Mouse (Mus musculus): ENCODE measurements around the gene Cish. TPM values are rescaled to one million over a fixed set of nuclear protein-coding genes. Genes with fewer than 3 reads are reported as not detected.

The Cish gene
- polyA plus RNA-seq (2012; fragmentation: generic; extraction: Trizol) = 0.64 TPM

GRCm38 (mm10) chr9:107296016-107296040 is at the start of gene Cish:
Gene Cish (plus strand): TSS chr9:107296026.
- Histone ChIP-seq H3K36me3 (ENCODE audit: control insufficient read depth, insufficient read depth) (no peaks in the 10 kb centered on the region), H3K79me2 (ENCODE audit: control insufficient read depth, insufficient read depth) (no peaks in the 10 kb centered on the region), H3K4me3 (peak within 1 kb of the TSS; percentile 27), H3ac (ENCODE audit: control insufficient read depth, insufficient read length) (no peak within 1 kb of the TSS), H3K27me3 (ENCODE audit: control insufficient read depth, insufficient read depth, insufficient read length) (peaks cover 5% of the 10 kb centered on the region), H3K4me2 (ENCODE audit: low read depth) (peak within 1 kb of the TSS; percentile 80)
- no peak for TF ChIP-seq REST (IDR thresholded peaks at IDR 0.05; ENCODE audit: insufficient read depth, insufficient read length)

GRCm38 (mm10) chr9:107246170-107246569 is 49.7 kb upstream of the Cish start:
- H3K4me2 ChIP-seq (ENCODE audit: low read depth) = no peak overlapping the region
- no peaks in the 10 kb centered on the region for H3K79me2 ChIP-seq (ENCODE audit: control insufficient read depth, insufficient read depth)
- H3K27me3 ChIP-seq (ENCODE audit: control insufficient read depth, insufficient read depth, insufficient read length) = peaks cover 3% of the 10 kb centered on the region
- H3K36me3 ChIP-seq (ENCODE audit: control insufficient read depth, insufficient read depth) = no peaks in the 10 kb centered on the region
- H3ac ChIP-seq (ENCODE audit: control insufficient read depth, insufficient read length) = no peak overlapping the region
- no peak for TF ChIP-seq TCF12 (IDR thresholded peaks at IDR 0.05; ENCODE audit: insufficient read depth, poor library complexity, severe bottlenecking)
- TF ChIP-seq MAX (IDR thresholded peaks at IDR 0.05; ENCODE audit: low read depth) = no peak
- no peak for TF ChIP-seq TCF3 (IDR thresholded peaks at IDR 0.05; ENCODE audit: insufficient read length, low read depth)
- no peak for TF ChIP-seq POLR2AphosphoS2 (IDR thresholded peaks at IDR 0.05; ENCODE audit: insufficient read length, low read depth)
- H3K4me3 ChIP-seq = no peak overlapping the region

GRCm38 (mm10) chr9:107249154-107249553 is 46.7 kb upstream of the Cish start:
- H3K79me2 ChIP-seq (ENCODE audit: control insufficient read depth, insufficient read depth) = no peaks in the 10 kb centered on the region
- H3ac ChIP-seq (ENCODE audit: control insufficient read depth, insufficient read length) = no peak overlapping the region
- TF ChIP-seq USF1 (IDR thresholded peaks at IDR 0.05; ENCODE audit: low read depth) (no peak), POLR2A (IDR thresholded peaks at IDR 0.05; ENCODE audit: insufficient read length, low read depth) (no peak), CEBPB (IDR thresholded peaks at IDR 0.05; ENCODE audit: insufficient read depth, poor library complexity, severe bottlenecking) (no peak), MAX (IDR thresholded peaks at IDR 0.05; ENCODE audit: low read depth) (no peak), MYOG (IDR thresholded peaks at IDR 0.05; ENCODE audit: control insufficient read depth in 1 of 3, insufficient read depth in 1 of 3, insufficient read length in 2 of 3, low read depth in 2 of 3) (no peak), POLR2AphosphoS2 (IDR thresholded peaks at IDR 0.05; ENCODE audit: insufficient read length, low read depth) (no peak), TCF12 (IDR thresholded peaks at IDR 0.05; ENCODE audit: insufficient read depth, poor library complexity, severe bottlenecking) (no peak), REST (IDR thresholded peaks at IDR 0.05; ENCODE audit: insufficient read depth, insufficient read length) (no peak), SRF (IDR thresholded peaks at IDR 0.05; ENCODE audit: control insufficient read depth, insufficient read length, low read depth) (no peak), E2F4 (IDR thresholded peaks at IDR 0.05; ENCODE audit: insufficient read depth) (no peak), TCF3 (IDR thresholded peaks at IDR 0.05; ENCODE audit: insufficient read length, low read depth) (no peak), MYOD1 (IDR thresholded peaks at IDR 0.05; ENCODE audit: control insufficient read depth in 1 of 3, insufficient read length in 2 of 3, low read depth in 2 of 3) (no peak)
- H3K4me3 ChIP-seq = no peak overlapping the region
- H3K36me3 ChIP-seq (ENCODE audit: control insufficient read depth, insufficient read depth) = no peaks in the 10 kb centered on the region
- peaks cover 3% of the 10 kb centered on the region for H3K27me3 ChIP-seq (ENCODE audit: control insufficient read depth, insufficient read depth, insufficient read length)
- no peak overlapping the region for H3K4me2 ChIP-seq (ENCODE audit: low read depth)

DNA sequence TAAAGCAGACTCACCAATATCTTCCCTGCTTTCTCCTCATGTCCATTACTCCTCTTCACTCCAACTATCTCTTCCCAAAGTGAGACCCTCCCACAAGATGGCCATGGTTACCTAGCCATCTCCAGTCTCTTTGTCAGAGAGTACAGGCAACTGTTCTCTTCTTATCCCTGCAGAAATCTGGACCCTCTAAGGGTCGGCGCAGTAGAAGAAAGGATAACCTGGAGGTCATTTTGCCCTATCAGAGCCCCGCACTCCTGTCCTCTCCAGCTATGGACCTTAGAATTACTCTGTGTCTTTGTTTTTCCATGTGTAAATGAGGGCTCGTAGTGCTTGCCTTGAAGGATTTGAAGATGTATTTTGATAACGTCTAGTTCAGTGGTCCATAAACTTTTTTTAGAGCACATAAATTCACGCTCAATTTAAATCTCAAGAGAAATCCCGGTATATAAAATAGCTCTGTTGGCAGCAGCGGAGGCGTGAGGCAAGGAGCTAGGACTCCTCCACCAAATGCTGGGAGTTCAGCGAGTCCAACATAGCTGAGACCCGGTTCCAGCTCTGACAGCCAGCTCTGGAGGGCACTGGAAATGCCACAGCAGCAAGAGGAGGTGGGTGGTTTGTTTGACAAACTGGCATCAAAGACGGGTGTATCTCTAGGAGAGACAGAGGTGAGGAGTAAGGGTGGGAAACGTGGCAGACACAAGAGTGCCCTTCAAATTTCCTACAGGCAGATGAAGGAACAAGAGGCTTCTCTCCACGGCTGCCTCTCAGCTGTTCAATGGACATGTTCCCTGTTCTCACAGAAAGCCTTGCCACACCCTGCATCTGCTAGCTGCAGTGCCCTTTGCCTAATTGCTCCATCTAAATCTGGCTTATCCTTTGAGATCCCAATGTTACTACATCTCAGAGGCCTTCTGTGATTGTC is 45.1 kb upstream of the Cish start:
- Histone ChIP-seq H3K4me2 (ENCODE audit: low read depth) (no peak overlapping the region), H3K27me3 (ENCODE audit: control insufficient read depth, insufficient read depth, insufficient read length) (peaks cover 3% of the 10 kb centered on the region), H3K36me3 (ENCODE audit: control insufficient read depth, insufficient read depth) (no peaks in the 10 kb centered on the region), H3K79me2 (ENCODE audit: control insufficient read depth, insufficient read depth) (no peaks in the 10 kb centered on the region), H3K4me3 (no peak overlapping the region), H3ac (ENCODE audit: control insufficient read depth, insufficient read length) (no peak overlapping the region)
- TF ChIP-seq SRF (IDR thresholded peaks at IDR 0.05; ENCODE audit: control insufficient read depth, insufficient read length, low read depth) (no peak), POLR2AphosphoS2 (IDR thresholded peaks at IDR 0.05; ENCODE audit: insufficient read length, low read depth) (no peak), TCF3 (IDR thresholded peaks at IDR 0.05; ENCODE audit: insufficient read length, low read depth) (no peak), MYOG (IDR thresholded peaks at IDR 0.05; ENCODE audit: control insufficient read depth in 1 of 3, insufficient read depth in 1 of 3, insufficient read length in 2 of 3, low read depth in 2 of 3) (peak in 2 of 3 experiments; percentile 42 to 74), REST (IDR thresholded peaks at IDR 0.05; ENCODE audit: insufficient read depth, insufficient read length) (no peak), TCF12 (IDR thresholded peaks at IDR 0.05; ENCODE audit: insufficient read depth, poor library complexity, severe bottlenecking) (no peak), MYOD1 (IDR thresholded peaks at IDR 0.05; ENCODE audit: control insufficient read depth in 1 of 3, insufficient read length in 2 of 3, low read depth in 2 of 3) (peak in 2 of 3 experiments; percentile 33 to 73), USF1 (IDR thresholded peaks at IDR 0.05; ENCODE audit: low read depth) (no peak), CEBPB (IDR thresholded peaks at IDR 0.05; ENCODE audit: insufficient read depth, poor library complexity, severe bottlenecking) (no peak), E2F4 (IDR thresholded peaks at IDR 0.05; ENCODE audit: insufficient read depth) (no peak)

- TF ChIP-seq SRF (IDR thresholded peaks at IDR 0.05; ENCODE audit: control insufficient read depth, insufficient read length, low read depth) = no peak
- Histone ChIP-seq H3K27me3 (ENCODE audit: control insufficient read depth, insufficient read depth, insufficient read length) (peaks cover 3% of the 10 kb centered on the region), H3K4me2 (ENCODE audit: low read depth) (no peak overlapping the region), H3K36me3 (ENCODE audit: control insufficient read depth, insufficient read depth) (no peaks in the 10 kb centered on the region), H3K79me2 (ENCODE audit: control insufficient read depth, insufficient read depth) (no peaks in the 10 kb centered on the region), H3ac (ENCODE audit: control insufficient read depth, insufficient read length) (no peak overlapping the region), H3K4me3 (no peak overlapping the region)
These were observed 43.7 kb upstream of the Cish start for GRCm38 (mm10) chr9:107252164-107252563.

Measured in myocyte (in vitro differentiated cells).